Mouse (Mus musculus): Measurements from ENCODE around the gene Shc4. TPM values are rescaled to one million over a fixed set of nuclear protein-coding genes. Genes with fewer than 3 reads are reported as not detected.
A peak's percentile ranks its signal among the peaks of the same experiment; 100 is the strongest.

Gene Shc4
- total and polyA plus RNA-seq, 3 experiments: 0.21 to 1.1 (median 0.37) TPM

DNA sequence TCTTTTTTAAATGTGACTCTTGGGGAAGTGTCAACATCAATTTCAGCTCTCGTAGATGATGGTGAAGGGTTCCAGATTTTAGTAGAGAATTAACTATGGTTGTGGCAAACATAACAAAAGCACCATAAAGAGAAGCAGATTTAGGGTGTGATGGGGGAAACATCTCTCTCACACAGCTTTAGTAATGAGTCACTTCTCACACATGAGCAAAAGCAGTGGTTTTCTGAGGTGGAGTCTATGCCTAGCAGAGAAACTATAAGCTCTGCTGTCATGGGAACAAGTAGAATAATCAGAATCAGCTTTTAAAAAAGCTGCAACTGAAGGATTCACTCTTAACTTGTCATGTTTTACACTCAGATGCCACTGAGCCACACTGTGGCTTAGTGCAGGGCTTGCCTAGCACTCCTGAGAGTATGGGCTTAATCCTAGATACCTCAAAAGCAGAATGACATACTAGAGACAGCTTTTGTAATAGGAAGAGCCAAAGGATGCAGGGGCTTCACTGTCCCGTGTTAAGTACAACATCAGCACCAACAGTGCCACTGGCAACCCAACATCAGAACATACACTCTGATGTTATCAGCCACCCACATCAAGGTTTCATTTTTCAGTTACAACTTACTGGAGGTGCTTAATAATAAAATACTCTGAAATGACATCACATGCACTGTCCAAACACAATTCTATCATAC lies 11.5 kb upstream of the Shc4 start:
- TF ChIP-seq E2F4 (IDR thresholded peaks at IDR 0.05; ENCODE audit: insufficient replicate concordance, low read depth, low read length) (no peak), ZKSCAN1 (IDR thresholded peaks at IDR 0.05; ENCODE audit: borderline replicate concordance, low read depth, low read length) (no peak), NRF1 (IDR thresholded peaks at IDR 0.05; ENCODE audit: low read depth, low read length) (no peak), UBTF (IDR thresholded peaks at IDR 0.05; ENCODE audit: low read depth, low read length) (no peak), JUN (IDR thresholded peaks at IDR 0.05; ENCODE audit: insufficient read depth, low read depth, low read length) (peak; percentile 63), RCOR1 (conservative IDR thresholded peaks at IDR 0.05; ENCODE audit: low read depth, low read length) (no peak), GABPA (IDR thresholded peaks at IDR 0.05; ENCODE audit: insufficient replicate concordance, low read depth, low read length) (no peak), JUND (conservative IDR thresholded peaks at IDR 0.05; ENCODE audit: low read depth, low read length) (peak; percentile 72), MAX (IDR thresholded peaks at IDR 0.05; ENCODE audit: low read length) (no peak), EP300 (IDR thresholded peaks at IDR 0.05; ENCODE audit: low read length) (peak; percentile 55), SIN3A (IDR thresholded peaks at IDR 0.05; ENCODE audit: low read length) (no peak), HCFC1 (IDR thresholded peaks at IDR 0.05; ENCODE audit: low read depth, low read length) (no peak), ETS1 (conservative IDR thresholded peaks at IDR 0.05; ENCODE audit: low read depth, low read length) (no peak), MEF2A (IDR thresholded peaks at IDR 0.05; ENCODE audit: borderline replicate concordance, low read depth, low read length) (no peak), NELFE (IDR thresholded peaks at IDR 0.05; ENCODE audit: low read depth, low read length) (no peak), PAX5 (IDR thresholded peaks at IDR 0.05; ENCODE audit: low read length) (no peak), CHD1 (IDR thresholded peaks at IDR 0.05; ENCODE audit: low read depth, low read length) (no peak), CTCF (conservative IDR thresholded peaks at IDR 0.05 in 1 of 2, IDR thresholded peaks at IDR 0.05 in 1 of 2; ENCODE audit: low read depth in 2 of 2, low read length in 2 of 2) (no peak), IRF4 (IDR thresholded peaks at IDR 0.05; ENCODE audit: low read depth, low read length) (peak; percentile 72; the same call in 1 of the 2 replicates), BHLHE40 (IDR thresholded peaks at IDR 0.05; ENCODE audit: low read depth, low read length) (peak; percentile 34; the same call in 1 of the 2 replicates), KAT2A (IDR thresholded peaks at IDR 0.05; ENCODE audit: insufficient replicate concordance, low read length) (no peak), TBP (conservative IDR thresholded peaks at IDR 0.05; ENCODE audit: low read depth, low read length) (no peak), ELF1 (IDR thresholded peaks at IDR 0.05; ENCODE audit: low read depth, low read length) (no peak), MAFK (IDR thresholded peaks at IDR 0.05; ENCODE audit: insufficient replicate concordance, low read length) (no peak), ZNF384 (IDR thresholded peaks at IDR 0.05; ENCODE audit: low read depth, low read length) (no peak), MXI1 (IDR thresholded peaks at IDR 0.05; ENCODE audit: low read depth, low read length) (no peak; the same call in 1 of the 2 replicates), CHD2 (IDR thresholded peaks at IDR 0.05; ENCODE audit: low read length) (no peak), SMC3 (IDR thresholded peaks at IDR 0.05; ENCODE audit: low read depth, low read length) (no peak), RAD21 (IDR thresholded peaks at IDR 0.05; ENCODE audit: low read depth, low read length) (no peak), POLR2AphosphoS2 (IDR thresholded peaks at IDR 0.05; ENCODE audit: low read depth, low read length) (no peak), USF2 (conservative IDR thresholded peaks at IDR 0.05; ENCODE audit: low read depth, low read length) (no peak), POLR2A (IDR thresholded peaks at IDR 0.05; ENCODE audit: low read depth, low read length) (no peak)
- dilution Hi-C loops (cut with MboI; ENCODE audit: extremely low pct_ligation_motif_present, extremely low pct_unique_long_range_greater_than_20kb, low sequenced_read_pairs) (no loop called here), in situ Hi-C loops (cut with MboI; ENCODE audit: low pct_ligation_motif_present, low pct_unique_long_range_greater_than_20kb, low sequenced_read_pairs) (no loop called here)
- Histone ChIP-seq H3K4me1 (ENCODE audit: control insufficient read depth in 1 of 2, insufficient read depth in 2 of 2) (peaks cover 14 to 36% of the 10 kb centered on the region in 2 experiments), H3K27me3 (replicated peaks) (no peaks in the 10 kb centered on the region), H3K4me3 (replicated peaks in 1 of 3; ENCODE audit: low read depth in 2 of 3, low read length in 2 of 3, poor library complexity in 1 of 3) (no peak overlapping the region), H3K4me2 (ENCODE audit: insufficient read depth, low read depth, poor library complexity, severe bottlenecking) (no peak overlapping the region), H3K9ac (ENCODE audit: insufficient read depth, low read depth) (no peak overlapping the region), H3K27ac (ENCODE audit: insufficient read depth, low read depth) (no peak overlapping the region), H3K36me3 (replicated peaks in 1 of 2; ENCODE audit: control insufficient read depth in 1 of 2, insufficient read depth in 1 of 2, low read length in 1 of 2) (peaks cover 11 to 21% of the 10 kb centered on the region in 2 experiments), H3K79me2 (replicated peaks; ENCODE audit: control insufficient read depth, extremely low read depth, insufficient read depth, poor library complexity, severe bottlenecking) (no peaks in the 10 kb centered on the region), H3K9me3 (replicated peaks; ENCODE audit: low read length) (no peaks in the 10 kb centered on the region)
- DNase-seq (ENCODE audit: extremely low read depth): peak; percentile 71

Measured in CH12.LX (cell line).